Comparison of ENCODE assay signal across 8 mouse cellular contexts in the genomic region with DNA sequence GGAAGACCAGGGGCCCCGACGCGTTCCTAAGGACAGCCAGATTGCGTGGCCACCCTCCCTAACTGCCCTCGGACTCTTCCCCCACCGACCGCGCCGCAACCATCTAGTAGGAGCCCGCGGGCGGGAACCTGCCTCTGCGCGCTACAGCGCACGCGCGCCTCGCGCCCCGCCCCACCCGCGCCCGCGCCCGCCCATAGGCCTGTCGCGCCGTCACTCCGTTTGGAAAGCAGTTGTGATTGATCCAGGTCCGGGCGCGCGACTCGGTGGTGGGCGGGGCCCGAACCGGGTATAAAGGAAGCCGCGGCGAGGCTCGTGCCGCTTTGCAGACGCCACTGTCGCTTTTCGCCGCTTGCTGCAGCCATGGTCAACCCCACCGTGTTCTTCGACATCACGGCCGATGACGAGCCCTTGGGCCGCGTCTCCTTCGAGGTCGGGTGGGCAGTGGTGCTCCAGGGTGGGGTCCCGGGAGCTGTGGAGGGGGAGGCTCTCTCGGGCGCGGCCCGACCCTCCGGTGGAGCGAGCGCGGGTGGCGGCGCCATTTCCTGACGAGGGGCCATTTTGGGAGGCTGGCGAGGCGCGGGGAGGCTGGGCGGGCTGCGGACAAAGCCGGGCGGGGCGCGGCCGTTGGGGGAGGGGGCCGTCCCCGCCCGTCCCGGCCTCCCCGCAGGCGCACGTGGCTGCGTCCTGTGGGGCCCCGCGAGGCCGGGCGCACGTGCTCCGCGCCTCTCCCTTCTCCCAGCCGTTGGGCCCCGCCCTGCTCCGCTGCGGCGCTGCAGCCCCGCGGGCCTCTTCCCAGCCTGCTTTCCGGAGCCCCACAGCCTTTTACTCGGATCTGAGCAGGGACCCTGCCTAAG. TPM values are rescaled to one million over a fixed set of nuclear protein-coding genes. Genes with fewer than 3 reads are reported as not detected.
DNase-seq lines count a peak whose midpoint lies in the region; ATAC-seq lines count a peak whose summit lies in the region.

No protein-coding gene starts in this region.

- peak; percentile 99 for DNase-seq in 3134 (ENCODE audit: extremely low read depth, insufficient read length, low spot score)
- peak; percentile 98 for DNase-seq in adrenal gland, postnatal 25 days
- DNase-seq in embryonic facial prominence, embryonic 11.5 days (ENCODE audit: low spot score), result peak; percentile 96
- peak; percentile 100 for DNase-seq in heart, adult 11 months
- DNase-seq in kidney, adult 18-20 months, result peak; percentile 100
- DNase-seq in limb, embryonic 10.5 days (ENCODE audit: low spot score), result peak; percentile 99
- peak; percentile 97 for DNase-seq in skeletal muscle tissue, adult 2 months (ENCODE audit: low read depth, low spot score)

- no peaks in the 10 kb centered on the region for H3K27me3 ChIP-seq in embryonic facial prominence, embryonic 11.5 days (ENCODE audit: control insufficient read depth, insufficient read depth, low read length)
- H3K27me3 ChIP-seq in limb, embryonic 10.5 days (ENCODE audit: low read depth, poor library complexity, severe bottlenecking), result no peaks in the 10 kb centered on the region
- no peaks in the 10 kb centered on the region for H3K27me3 ChIP-seq in midbrain, embryonic 12.5 days

- peak; percentile 93 for ATAC-seq in embryonic facial prominence, embryonic 11.5 days (replicated peaks; ENCODE audit: insufficient number of reproducible peaks, low FRiP score, low TSS enrichment, low read depth)
- peak; percentile 96 for ATAC-seq in midbrain, embryonic 12.5 days (ENCODE audit: low FRiP score, low read depth)

- under 1% methylated on average over 90 of the region's 102 CpGs for WGBS in embryonic facial prominence, embryonic 11.5 days
- WGBS in limb, embryonic 10.5 days, result under 1% methylated on average over 99 of the region's 102 CpGs
- under 1% methylated on average over 74 of the region's 102 CpGs for WGBS in midbrain, embryonic 12.5 days

- peak overlapping the region; percentile 78 for H3K4me3 ChIP-seq in embryonic facial prominence, embryonic 11.5 days (ENCODE audit: low read depth, low read length)
- H3K4me3 ChIP-seq in limb, embryonic 10.5 days, result peak overlapping the region; percentile 89
- peak overlapping the region; percentile 66 for H3K4me3 ChIP-seq in midbrain, embryonic 12.5 days

- peak overlapping the region; percentile 83 for H3K9ac ChIP-seq in embryonic facial prominence, embryonic 11.5 days (replicated peaks; ENCODE audit: low read length)
- H3K9ac ChIP-seq in midbrain, embryonic 12.5 days (replicated peaks), result peak overlapping the region; percentile 87

- H3K9me3 ChIP-seq in embryonic facial prominence, embryonic 11.5 days (replicated peaks; ENCODE audit: control insufficient read depth, low read length), result no peaks in the 10 kb centered on the region
- H3K9me3 ChIP-seq in limb, embryonic 10.5 days (replicated peaks), result no peaks in the 10 kb centered on the region
- H3K9me3 ChIP-seq in midbrain, embryonic 12.5 days, result no peaks in the 10 kb centered on the region

- H3K27ac ChIP-seq in embryonic facial prominence, embryonic 11.5 days (replicated peaks; ENCODE audit: low read depth, low read length), result peak overlapping the region; percentile 96
- H3K27ac ChIP-seq in limb, embryonic 10.5 days, result peak overlapping the region; percentile 99
- peak overlapping the region; percentile 95 for H3K27ac ChIP-seq in midbrain, embryonic 12.5 days (replicated peaks)

- H3K4me2 ChIP-seq in embryonic facial prominence, embryonic 11.5 days (ENCODE audit: low read depth, low read length), result peak overlapping the region; percentile 73
- H3K4me2 ChIP-seq in midbrain, embryonic 12.5 days (replicated peaks), result peak overlapping the region; percentile 81

- H3K36me3 ChIP-seq in embryonic facial prominence, embryonic 11.5 days (replicated peaks; ENCODE audit: control insufficient read depth, insufficient read depth, low read depth, low read length), result peaks cover 15% of the 10 kb centered on the region
- peaks cover 43% of the 10 kb centered on the region for H3K36me3 ChIP-seq in limb, embryonic 10.5 days
- peaks cover 28% of the 10 kb centered on the region for H3K36me3 ChIP-seq in midbrain, embryonic 12.5 days

- no peaks in the 10 kb centered on the region for H3K4me1 ChIP-seq in embryonic facial prominence, embryonic 11.5 days (ENCODE audit: control insufficient read depth, insufficient read depth, low read length)
- peaks cover 26% of the 10 kb centered on the region for H3K4me1 ChIP-seq in limb, embryonic 10.5 days
- peaks cover 25% of the 10 kb centered on the region for H3K4me1 ChIP-seq in midbrain, embryonic 12.5 days

RNA-seq across cellular contexts. Expression of gene Ppia, which starts 0.5 kb away (rescaled TPM):
- 1,910 and 1,993 TPM in 2 replicates for total RNA-seq in adrenal gland, postnatal 25 days (2021)
- 5,819 and 6,203 TPM in 2 replicates for polyA plus RNA-seq in embryonic facial prominence, embryonic 11.5 days (2014; fragmentation: Nextera tagmentation; extraction: Ambion mirVana)
- polyA plus RNA-seq in limb, embryonic 10.5 days (2016; fragmentation: Nextera tagmentation; extraction: Ambion mirVana), result 5,840 and 6,698 TPM in 2 replicates
- polyA plus RNA-seq in midbrain, embryonic 12.5 days (2016; fragmentation: Nextera tagmentation; extraction: Ambion mirVana), result 4,523 and 4,594 TPM in 2 replicates

RNA-seq across cellular contexts. Expression of gene Zmiz2, which starts 26.9 kb away (rescaled TPM):
- 61.5 and 63.4 TPM in 2 replicates for total RNA-seq in adrenal gland, postnatal 25 days (2021)
- polyA plus RNA-seq in embryonic facial prominence, embryonic 11.5 days (2014; fragmentation: Nextera tagmentation; extraction: Ambion mirVana), result 9.0 and 9.6 TPM in 2 replicates
- 10.9 and 12.4 TPM in 2 replicates for polyA plus RNA-seq in limb, embryonic 10.5 days (2016; fragmentation: Nextera tagmentation; extraction: Ambion mirVana)
- 22.6 and 25.2 TPM in 2 replicates for polyA plus RNA-seq in midbrain, embryonic 12.5 days (2016; fragmentation: Nextera tagmentation; extraction: Ambion mirVana)

RNA-seq across cellular contexts. Expression of gene H2afv, which starts 28.5 kb away (rescaled TPM):
- total RNA-seq in adrenal gland, postnatal 25 days (2021), result 75.0 and 84.5 TPM in 2 replicates
- 853 and 854 TPM in 2 replicates for polyA plus RNA-seq in embryonic facial prominence, embryonic 11.5 days (2014; fragmentation: Nextera tagmentation; extraction: Ambion mirVana)
- 583 and 781 TPM in 2 replicates for polyA plus RNA-seq in limb, embryonic 10.5 days (2016; fragmentation: Nextera tagmentation; extraction: Ambion mirVana)
- polyA plus RNA-seq in midbrain, embryonic 12.5 days (2016; fragmentation: Nextera tagmentation; extraction: Ambion mirVana), result 831 and 843 TPM in 2 replicates

RNA-seq across cellular contexts. Expression of gene Purb, which starts 59.9 kb away (rescaled TPM):
- total RNA-seq in adrenal gland, postnatal 25 days (2021), result 72.5 and 73.5 TPM in 2 replicates
- 14.8 and 15.8 TPM in 2 replicates for polyA plus RNA-seq in embryonic facial prominence, embryonic 11.5 days (2014; fragmentation: Nextera tagmentation; extraction: Ambion mirVana)
- 15.9 and 17.9 TPM in 2 replicates for polyA plus RNA-seq in limb, embryonic 10.5 days (2016; fragmentation: Nextera tagmentation; extraction: Ambion mirVana)
- polyA plus RNA-seq in midbrain, embryonic 12.5 days (2016; fragmentation: Nextera tagmentation; extraction: Ambion mirVana), result 16.8 and 17.0 TPM in 2 replicates

Comparison
In these comparisons a context has a peak if more than half of its experiments do, and no peak if none do; other contexts are left out.
1. Peak in every context shown above with its lines: DNase-seq, ATAC-seq, H3K4me3 ChIP-seq and H3K27ac ChIP-seq.